Mouse (Mus musculus) kidney, postnatal 10 days (tissue): ENCODE results near the gene Gprc6a.

Experiments used
- DNase-seq: peaks from one replicate; pipeline ENCODE4 v3.0.0; 2021; ENCODE audit warnings: mixed read lengths

Gprc6a gene

GRCm38 (mm10) chr10:51631411-51632136 lies at the start of gene Gprc6a:
Gene Gprc6a (minus strand): TSS chr10:51631461.
- DNase-seq: no peak

- DNase-seq: no peak
Measured at GRCm38 (mm10) chr10:51678251-51678639, 47.0 kb upstream of the Gprc6a start.

- DNase-seq: peak; percentile 19
Measured at GRCm38 (mm10) chr10:51677548-51678250, 46.4 kb upstream of the Gprc6a start, which contains the start of gene Rfx6. Gene Rfx6 (plus strand): TSS chr10:51677756.

GRCm38 (mm10) chr10:51672082-51672779 lies 41.0 kb upstream of the Gprc6a start:
- DNase-seq: no peak

GRCm38 (mm10) chr10:51671583-51671982 lies 40.3 kb upstream of the Gprc6a start:
- DNase-seq: no peak

GRCm38 (mm10) chr10:51669334-51669733 lies 38.1 kb upstream of the Gprc6a start:
- peak; percentile 5 for DNase-seq

- no peak for DNase-seq
Measured at GRCm38 (mm10) chr10:51657324-51657723, 26.1 kb upstream of the Gprc6a start.

GRCm38 (mm10) chr10:51649506-51650221 lies 18.4 kb upstream of the Gprc6a start:
- DNase-seq: no peak

GRCm38 (mm10) chr10:51621193-51621592 lies 10.1 kb downstream of the Gprc6a start:
- no peak for DNase-seq

GRCm38 (mm10) chr10:51620126-51620525 lies 11.1 kb downstream of the Gprc6a start:
- no peak for DNase-seq

GRCm38 (mm10) chr10:51618538-51618937 lies 12.7 kb downstream of the Gprc6a start:
- no peak for DNase-seq

- no peak for DNase-seq
Measured at GRCm38 (mm10) chr10:51614826-51615590, 16.3 kb downstream of the Gprc6a start.

- no peak for DNase-seq
Measured at GRCm38 (mm10) chr10:51613421-51613820, 17.8 kb downstream of the Gprc6a start.

- DNase-seq: no peak
Measured at GRCm38 (mm10) chr10:51611969-51612682, 19.1 kb downstream of the Gprc6a start.

- DNase-seq: no peak
Measured at GRCm38 (mm10) chr10:51609741-51610425, 21.4 kb downstream of the Gprc6a start.

GRCm38 (mm10) chr10:51596928-51597635 lies 34.2 kb downstream of the Gprc6a start:
- no peak for DNase-seq

- DNase-seq: no peak
Measured at GRCm38 (mm10) chr10:51595001-51595931, 36.0 kb downstream of the Gprc6a start.

GRCm38 (mm10) chr10:51591574-51591973 lies 39.7 kb downstream of the Gprc6a start:
- DNase-seq: no peak

GRCm38 (mm10) chr10:51590139-51590574 lies 41.1 kb downstream of the Gprc6a start, which contains the start of gene Fam162b:
Gene Fam162b (minus strand): TSS chr10:51590517.
- DNase-seq: no peak
